Mouse (Mus musculus) stomach, postnatal 0 days (tissue): ENCODE measurements around the gene Cd2.

Source experiments
- CTCF ChIP-seq: IDR thresholded peaks from 2 replicates; pipeline ENCODE4 v1.5.1; 2016; ENCODE audit warnings: antibody characterized with exemption, low read depth, mild to moderate bottlenecking, moderate library complexity
- EP300 ChIP-seq: optimal IDR thresholded peaks from 2 replicates; pipeline ENCODE3; 2016; ENCODE audit warnings: antibody characterized with exemption

DNA sequence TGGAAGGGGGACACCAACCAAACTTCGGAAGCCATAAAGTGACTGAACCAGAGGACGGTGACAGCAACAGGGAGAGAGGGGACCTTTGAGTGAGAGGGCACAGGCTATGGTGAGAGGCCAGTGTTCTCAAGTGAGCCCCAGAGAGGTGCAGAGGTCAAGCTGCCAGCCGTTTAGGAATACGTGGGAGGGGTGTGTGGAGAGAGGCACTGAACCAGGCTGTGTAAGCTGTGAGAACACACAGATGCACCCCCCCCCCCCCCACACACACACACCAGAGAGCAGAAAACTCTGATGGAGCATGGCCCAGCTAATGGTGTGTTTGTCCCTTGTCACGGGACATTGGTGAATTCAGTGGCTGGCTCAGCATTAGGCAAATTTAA lies 58.2 kb downstream of the Cd2 start:
- no peak for TF ChIP-seq CTCF
- no peak for TF ChIP-seq EP300
